Mouse (Mus musculus): ENCODE results near the gene Usp1.
"Not testable (repeated sequence)": the region's sequence is repeated elsewhere in the genome, so short reads cannot be mapped to it uniquely, and the experiment has no call there.

Gene Usp1

DNA sequence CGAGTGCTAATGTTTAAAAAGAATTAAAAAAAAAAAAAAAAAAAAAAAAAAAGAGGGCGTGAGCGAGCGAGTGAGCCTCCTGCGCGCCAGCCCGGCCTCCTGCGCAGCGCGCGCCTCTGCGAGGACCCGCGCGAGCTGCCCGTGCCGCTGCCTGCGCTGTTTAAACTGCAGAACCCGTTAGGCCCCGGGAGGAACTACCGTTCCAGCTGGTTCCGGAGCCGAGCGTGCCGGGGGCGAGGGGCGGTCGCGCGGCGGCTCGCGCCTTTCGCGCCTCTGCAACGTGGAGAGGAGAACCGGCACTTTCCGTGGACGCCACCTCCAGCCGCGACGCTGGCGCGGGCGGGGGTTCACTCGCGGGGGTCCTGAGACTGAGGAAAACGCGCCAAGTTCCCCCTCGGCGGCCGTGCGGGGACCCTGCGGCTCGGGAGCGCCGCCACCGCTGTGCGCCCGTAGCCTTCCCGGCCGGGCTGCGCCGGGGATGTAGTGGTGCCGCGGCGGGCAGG, at the start of gene Usp1:
Gene Usp1, plus strand, starts transcription at position 243 of the 503 bp plus-strand sequence.
- peak in 1 of 2 experiments; percentile 84 for DNase-seq (ENCODE audit: low spot score in 2 of 2)

- DNase-seq (ENCODE audit: low spot score in 2 of 2), result no peak
Observed at GRCm38 (mm10) chr4:98882706-98883105, 40.9 kb upstream of the Usp1 start.

- DNase-seq (ENCODE audit: low spot score in 2 of 2), result no peak
Observed at GRCm38 (mm10) chr4:98886377-98886776, 37.2 kb upstream of the Usp1 start.

DNA sequence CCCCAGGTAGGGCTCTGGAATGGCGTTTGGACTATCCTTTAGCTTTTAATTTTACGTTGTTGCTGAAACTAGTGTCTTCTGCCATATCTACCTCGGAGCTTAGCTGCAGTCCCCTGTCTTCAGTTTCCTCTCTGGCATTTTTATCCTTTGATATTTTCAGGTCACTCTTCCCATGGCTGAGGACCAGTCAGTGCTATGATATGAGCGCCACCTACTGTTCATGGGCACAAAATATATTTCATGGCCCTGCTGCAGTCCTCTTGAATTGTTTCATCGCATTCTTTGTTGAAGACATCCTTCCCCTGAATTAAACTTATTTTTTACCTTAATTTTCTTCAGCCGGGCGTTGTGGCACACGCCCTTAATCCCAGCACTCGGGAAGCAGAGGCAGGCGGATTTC, 36.5 kb upstream of the Usp1 start:
- peak in 1 of 2 experiments; percentile 36 for DNase-seq (ENCODE audit: low spot score in 2 of 2)

DNA sequence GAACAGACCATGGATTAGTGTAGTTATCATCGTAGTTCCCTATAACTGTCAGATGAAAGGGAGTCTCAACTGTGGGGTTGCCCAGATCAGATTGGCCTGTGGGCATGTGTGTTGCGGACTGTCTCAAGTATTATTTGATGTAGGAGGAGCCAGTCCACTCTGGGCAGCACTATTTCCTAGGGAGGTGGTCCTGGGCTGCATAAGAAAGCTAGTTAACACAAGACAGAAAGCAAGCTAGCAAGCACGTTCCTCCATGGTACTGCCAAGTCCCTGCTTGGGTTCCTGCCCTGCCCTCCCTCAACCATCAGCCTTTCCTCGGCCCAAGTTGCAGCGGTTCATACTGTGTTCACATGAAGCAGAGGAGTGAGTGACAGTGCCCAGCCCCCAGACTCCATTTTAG, 13.4 kb upstream of the Usp1 start:
- no peak for DNase-seq (ENCODE audit: low spot score in 2 of 2)

DNA sequence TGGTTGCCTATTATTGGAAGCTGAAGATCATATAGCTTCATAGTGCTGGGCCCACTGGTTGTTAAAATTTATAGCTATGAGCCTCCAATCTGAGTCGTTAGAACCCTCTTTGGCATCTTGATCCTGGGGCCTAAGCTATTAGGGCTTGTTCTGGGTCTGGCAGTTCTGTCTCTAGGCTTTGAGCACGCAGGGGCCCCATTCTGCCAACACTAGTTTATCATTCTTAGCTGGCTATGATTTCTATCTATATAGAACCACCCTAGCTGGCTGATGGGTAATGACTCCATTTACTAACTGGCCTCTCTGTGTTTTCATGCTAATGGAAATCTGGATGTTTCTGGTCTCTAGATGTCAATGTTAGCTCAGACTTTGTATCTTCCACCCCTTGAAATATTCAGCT, 5.9 kb upstream of the Usp1 start:
- DNase-seq (ENCODE audit: low spot score in 2 of 2), result no peak

GRCm38 (mm10) chr4:98918204-98918603, 5.4 kb upstream of the Usp1 start:
- no peak for DNase-seq (ENCODE audit: low spot score in 2 of 2)

DNA sequence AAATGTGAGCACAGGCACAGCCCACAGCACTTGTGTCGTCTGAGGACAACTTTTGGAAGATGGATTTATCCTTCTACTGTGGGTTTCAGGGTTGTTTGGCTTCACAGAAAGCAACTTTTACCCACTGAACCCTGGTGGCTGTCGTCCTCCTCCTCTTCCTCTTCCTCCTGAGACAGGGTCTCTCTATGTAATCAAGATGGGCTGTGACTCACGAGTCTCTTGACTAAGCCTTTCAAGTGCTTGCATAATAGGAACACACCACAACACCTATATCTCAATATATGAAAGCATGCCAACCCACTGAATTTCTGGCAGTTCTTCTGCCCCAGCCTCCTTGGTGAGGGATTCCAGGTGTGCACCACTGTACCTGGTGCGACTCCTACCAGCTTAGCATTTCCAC, 2.7 kb upstream of the Usp1 start:
- DNase-seq (ENCODE audit: low spot score in 2 of 2), result no peak

- peak; percentile 11 to 12 for DNase-seq (ENCODE audit: low spot score in 2 of 2)
Observed at GRCm38 (mm10) chr4:98922061-98922642, 1.5 kb upstream of the Usp1 start.

GRCm38 (mm10) chr4:98922643-98923567, 705 bp upstream of the Usp1 start:
- DNase-seq (ENCODE audit: low spot score in 2 of 2), result peak; percentile 97 to 99

- no peak for DNase-seq (ENCODE audit: low spot score in 2 of 2)
Observed at GRCm38 (mm10) chr4:98924071-98924905, 678 bp downstream of the Usp1 start.

DNA sequence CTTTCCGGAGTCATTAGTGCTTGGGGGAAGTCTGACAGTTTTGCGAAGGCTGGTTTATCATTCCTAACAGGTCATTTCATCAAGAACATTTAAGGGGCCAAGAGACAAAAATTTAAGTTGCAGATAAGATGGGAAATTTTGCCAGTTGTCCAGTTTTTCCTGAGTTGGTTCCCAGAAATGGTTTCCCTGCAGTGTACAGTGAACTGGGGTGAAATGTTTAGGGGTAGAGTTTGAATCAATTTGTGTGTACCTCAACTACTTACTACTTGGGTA, 1.2 kb downstream of the Usp1 start:
- no peak for DNase-seq (ENCODE audit: low spot score in 2 of 2)

DNA sequence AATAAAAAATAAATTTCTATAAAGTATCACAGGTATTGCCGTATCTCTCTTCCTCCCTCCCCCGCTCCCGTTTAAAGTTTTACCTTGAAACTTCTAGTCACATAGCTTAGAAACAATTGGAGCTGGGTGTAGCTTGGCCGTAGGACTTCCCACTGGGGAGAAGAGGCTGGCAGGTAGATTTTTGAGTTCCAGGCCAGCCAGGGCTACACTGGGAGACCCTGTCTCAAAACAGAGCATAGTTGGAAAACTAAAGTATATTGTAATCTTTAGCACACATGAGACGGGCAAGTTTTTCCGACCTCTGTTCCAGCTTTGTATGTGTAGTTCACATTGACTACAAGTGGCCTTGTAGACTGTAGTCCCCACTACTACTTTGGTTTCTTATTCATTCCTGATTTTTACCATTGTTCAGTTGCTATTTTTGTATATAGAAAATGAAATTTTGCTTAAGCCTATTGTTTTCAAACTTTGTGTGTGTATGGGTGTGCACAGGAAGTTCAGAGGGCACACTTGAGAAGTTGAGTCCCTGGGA, 1.7 kb downstream of the Usp1 start:
- no peak for DNase-seq (ENCODE audit: low spot score in 2 of 2)

- DNase-seq (ENCODE audit: low spot score in 2 of 2), result no peak
Observed at GRCm38 (mm10) chr4:98936036-98936435, 12.4 kb downstream of the Usp1 start.

- not testable (repeated sequence) for DNase-seq (ENCODE audit: low spot score in 2 of 2)
Observed at GRCm38 (mm10) chr4:98938210-98938609, 14.6 kb downstream of the Usp1 start.

- DNase-seq (ENCODE audit: low spot score in 2 of 2), result no peak
Observed at GRCm38 (mm10) chr4:98950563-98950962, 27.0 kb downstream of the Usp1 start.

DNA sequence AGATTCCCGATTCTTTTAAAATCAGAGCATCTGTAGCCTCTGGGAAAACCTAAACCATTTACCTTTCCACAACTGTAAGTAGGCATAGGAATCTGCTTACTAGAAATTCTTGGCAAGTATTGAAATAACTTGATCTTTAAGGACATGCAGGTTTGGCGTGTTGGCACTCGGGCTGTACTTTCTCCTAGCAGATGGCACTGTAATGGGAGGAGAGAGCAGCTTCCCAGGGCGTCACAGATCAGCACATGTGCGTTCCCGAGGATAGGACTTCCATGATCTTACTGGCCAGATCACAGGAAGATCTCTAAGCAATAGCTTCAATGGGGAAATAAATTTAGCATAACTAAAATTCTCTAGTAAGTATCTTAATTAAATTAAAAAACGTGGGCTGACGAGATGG, 32.4 kb downstream of the Usp1 start:
- no peak for DNase-seq (ENCODE audit: low spot score in 2 of 2)

DNA sequence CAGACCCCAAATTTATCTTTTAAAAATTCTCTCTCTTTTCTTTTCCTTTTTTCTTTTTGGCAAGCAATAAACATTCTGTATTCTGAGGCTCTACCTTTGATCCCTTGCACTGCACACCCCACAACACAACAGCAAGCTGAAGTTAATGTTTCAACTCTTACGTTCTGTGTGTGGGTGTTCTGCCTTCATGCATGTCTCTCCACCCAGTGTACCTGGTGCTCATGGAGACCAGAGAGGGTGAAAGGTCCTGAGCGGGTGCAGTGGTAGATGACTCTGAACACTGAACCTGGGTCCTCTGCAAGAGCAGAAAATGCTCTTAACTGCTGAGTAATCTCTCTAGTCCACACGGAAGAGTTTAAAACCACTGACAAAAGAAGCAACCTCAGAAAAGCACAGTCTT, 36.6 kb downstream of the Usp1 start:
- DNase-seq (ENCODE audit: low spot score in 2 of 2), result no peak

- DNase-seq (ENCODE audit: low spot score in 2 of 2), result no peak
Observed at GRCm38 (mm10) chr4:98969946-98970345, 46.3 kb downstream of the Usp1 start.

GRCm38 (mm10) chr4:98975741-98976140, 52.1 kb downstream of the Usp1 start:
- DNase-seq (ENCODE audit: low spot score in 2 of 2), result no peak

DNA sequence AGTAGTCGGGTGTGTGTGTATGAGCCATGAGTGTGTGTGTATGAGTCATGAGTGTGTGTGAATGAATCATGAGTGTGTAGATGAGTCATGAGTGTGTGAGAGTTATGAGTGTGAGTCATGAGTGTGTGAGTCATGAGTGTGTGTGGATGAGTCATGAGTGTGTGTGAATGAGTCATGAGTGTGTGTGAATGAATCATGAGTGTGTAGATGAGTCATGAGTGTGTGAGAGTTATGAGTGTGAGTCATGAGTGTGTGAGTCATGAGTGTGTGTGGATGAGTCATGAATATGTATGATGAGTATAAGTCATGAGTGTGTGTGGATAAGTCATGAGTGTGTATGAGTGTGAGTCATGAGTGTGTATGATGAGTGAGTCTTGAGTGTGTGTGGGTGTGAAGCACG, 54.7 kb downstream of the Usp1 start:
- DNase-seq (ENCODE audit: low spot score in 2 of 2), result not testable (repeated sequence)

GRCm38 (mm10) chr4:98978693-98979092, 55.1 kb downstream of the Usp1 start:
- DNase-seq (ENCODE audit: low spot score in 2 of 2), result no peak
